Mouse (Mus musculus): ENCODE measurements around the gene Eif4e2. TPM values are rescaled to one million over a fixed set of nuclear protein-coding genes. Genes with fewer than 3 reads are reported as not detected.

The Eif4e2 gene
- polyA plus RNA-seq, 1 experiment from 2014 or later: 129 TPM

DNA sequence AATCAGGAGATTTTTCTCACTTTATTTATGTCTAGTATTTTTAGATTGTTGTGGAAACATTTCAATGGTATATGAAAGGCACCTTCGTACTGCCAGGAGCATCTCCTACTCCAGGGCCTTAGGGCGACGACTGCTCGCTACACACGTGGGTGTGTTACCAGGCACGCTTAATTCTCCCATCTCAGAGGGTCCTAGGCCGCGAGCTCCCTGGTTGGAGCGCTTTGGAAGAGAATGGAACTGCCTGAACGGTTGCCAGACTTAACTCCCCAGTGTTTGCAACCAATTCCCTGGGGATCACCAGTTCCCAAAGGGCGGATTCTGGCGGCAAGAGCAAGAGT is 50.1 kb downstream of the Eif4e2 start:
- Histone ChIP-seq H3K9me3 (ENCODE audit: control insufficient read depth, low read length) (no peaks in the 10 kb centered on the region), H3K4me2 (ENCODE audit: low read depth) (peak overlapping the region; percentile 82), H3K27ac (ENCODE audit: low read depth, low read length) (no peak overlapping the region), H3K36me3 (ENCODE audit: control insufficient read depth, insufficient read depth, low read length) (no peaks in the 10 kb centered on the region), H3K9ac (ENCODE audit: low read length) (no peak overlapping the region), H3K4me3 (ENCODE audit: low read depth, low read length) (peak overlapping the region; percentile 47), H3K27me3 (ENCODE audit: control insufficient read depth, insufficient read depth, low read length) (peaks cover 58% of the 10 kb centered on the region), H3K4me1 (ENCODE audit: control insufficient read depth, insufficient read depth, low read length) (peaks cover 14% of the 10 kb centered on the region)
- DNase-seq (ENCODE audit: low spot score): no peak
- 2% methylated on average over 12 of the region's 12 CpGs for WGBS
- no peak for ATAC-seq (ENCODE audit: insufficient read depth, low FRiP score, low TSS enrichment)

DNA sequence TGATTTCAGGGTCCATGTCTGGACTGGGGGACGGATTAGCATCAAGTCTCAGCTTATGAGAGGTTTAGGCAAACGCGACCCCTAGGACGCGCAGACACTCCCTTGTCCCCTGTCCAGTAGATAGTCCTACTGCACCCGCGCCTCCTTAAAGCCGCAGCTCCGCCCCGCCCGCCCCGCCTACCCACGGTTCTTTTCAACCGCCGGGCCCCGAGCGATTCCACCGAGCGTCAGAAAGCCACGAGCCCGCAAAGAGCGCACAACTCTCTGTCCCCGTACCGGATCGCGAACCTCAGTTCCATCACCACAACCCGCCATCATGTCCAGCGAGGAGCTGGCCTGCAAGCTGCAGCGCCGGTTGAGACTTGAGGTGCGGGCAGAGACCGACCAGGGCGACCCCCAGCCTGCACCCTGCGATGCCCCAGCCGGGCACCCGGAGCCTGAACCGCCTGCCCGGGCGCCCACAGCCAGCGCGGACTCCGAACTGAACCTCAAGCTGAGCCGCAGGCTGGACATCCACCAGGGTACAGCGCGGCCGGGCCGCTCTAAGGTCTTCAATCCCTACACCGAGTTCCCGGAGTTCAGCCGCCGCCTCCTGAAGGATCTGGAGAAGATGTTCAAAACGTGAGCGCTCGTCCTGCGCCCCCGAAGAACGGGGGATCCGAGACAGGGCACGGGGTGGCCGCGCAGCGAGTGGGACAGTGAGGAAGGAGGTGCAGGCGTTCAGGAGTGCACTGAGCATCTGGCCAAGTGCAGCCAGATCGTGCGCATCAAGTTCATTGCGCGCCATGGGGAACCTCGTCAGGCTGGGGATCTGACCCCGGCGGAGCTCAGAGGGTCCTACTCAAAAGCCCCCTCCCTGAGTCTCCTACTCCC is 50.7 kb downstream of the Eif4e2 start, which contains the start of gene Efhd1:
TSS of gene Efhd1 (plus strand) at position 230 of the 873 bp plus-strand sequence.
- under 1% methylated on average over 70 of the region's 70 CpGs for WGBS
- no peaks in the 10 kb centered on the region for H3K36me3 ChIP-seq (ENCODE audit: control insufficient read depth, insufficient read depth, low read length)
- ATAC-seq (ENCODE audit: insufficient read depth, low FRiP score, low TSS enrichment) (no peak), DNase-seq (ENCODE audit: low spot score) (peak; percentile 59)
- H3K9ac ChIP-seq (ENCODE audit: low read length): peak within 1 kb of the TSS; percentile 36; the same call in 1 of the 2 replicates
- H3K27ac ChIP-seq (ENCODE audit: low read depth, low read length): no peak within 1 kb of the TSS
- H3K27me3 ChIP-seq (ENCODE audit: control insufficient read depth, insufficient read depth, low read length): peaks cover 58% of the 10 kb centered on the region
- no peaks in the 10 kb centered on the region for H3K9me3 ChIP-seq (ENCODE audit: control insufficient read depth, low read length)
- peak within 1 kb of the TSS; percentile 82 for H3K4me2 ChIP-seq (ENCODE audit: low read depth)
- peaks cover 14% of the 10 kb centered on the region for H3K4me1 ChIP-seq (ENCODE audit: control insufficient read depth, insufficient read depth, low read length)
- H3K4me3 ChIP-seq (ENCODE audit: low read depth, low read length): peak within 1 kb of the TSS; percentile 47

DNA sequence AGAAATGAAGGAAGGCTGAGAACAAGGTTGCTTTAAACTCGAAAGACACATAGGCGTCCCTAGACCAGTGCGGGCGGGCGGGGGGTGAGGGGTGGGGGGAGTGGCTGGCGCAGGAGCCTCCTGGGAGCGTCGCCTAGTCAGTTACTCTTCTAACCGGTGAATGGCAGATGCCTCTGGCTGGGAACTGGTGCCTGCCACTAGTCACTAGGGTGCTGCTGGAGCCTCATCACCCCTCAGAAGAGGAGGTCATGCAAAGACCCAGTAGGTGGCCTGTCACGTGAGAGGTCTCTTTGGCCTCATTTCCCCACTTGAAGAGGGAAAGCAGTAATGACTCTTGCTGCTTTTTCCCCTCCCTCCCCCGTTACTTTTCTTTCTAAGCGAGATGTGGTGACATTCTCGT is 51.5 kb downstream of the Eif4e2 start:
- Histone ChIP-seq H3K36me3 (ENCODE audit: control insufficient read depth, insufficient read depth, low read length) (no peaks in the 10 kb centered on the region), H3K4me2 (ENCODE audit: low read depth) (peak overlapping the region; percentile 82), H3K4me1 (ENCODE audit: control insufficient read depth, insufficient read depth, low read length) (peaks cover 14% of the 10 kb centered on the region), H3K9ac (ENCODE audit: low read length) (no peak overlapping the region), H3K27ac (ENCODE audit: low read depth, low read length) (no peak overlapping the region), H3K4me3 (ENCODE audit: low read depth, low read length) (peak overlapping the region; percentile 47), H3K27me3 (ENCODE audit: control insufficient read depth, insufficient read depth, low read length) (peaks cover 58% of the 10 kb centered on the region), H3K9me3 (ENCODE audit: control insufficient read depth, low read length) (no peaks in the 10 kb centered on the region)
- DNase-seq (ENCODE audit: low spot score) (no peak), ATAC-seq (ENCODE audit: insufficient read depth, low FRiP score, low TSS enrichment) (no peak)
- WGBS: under 1% methylated on average over 13 of the region's 13 CpGs

DNA sequence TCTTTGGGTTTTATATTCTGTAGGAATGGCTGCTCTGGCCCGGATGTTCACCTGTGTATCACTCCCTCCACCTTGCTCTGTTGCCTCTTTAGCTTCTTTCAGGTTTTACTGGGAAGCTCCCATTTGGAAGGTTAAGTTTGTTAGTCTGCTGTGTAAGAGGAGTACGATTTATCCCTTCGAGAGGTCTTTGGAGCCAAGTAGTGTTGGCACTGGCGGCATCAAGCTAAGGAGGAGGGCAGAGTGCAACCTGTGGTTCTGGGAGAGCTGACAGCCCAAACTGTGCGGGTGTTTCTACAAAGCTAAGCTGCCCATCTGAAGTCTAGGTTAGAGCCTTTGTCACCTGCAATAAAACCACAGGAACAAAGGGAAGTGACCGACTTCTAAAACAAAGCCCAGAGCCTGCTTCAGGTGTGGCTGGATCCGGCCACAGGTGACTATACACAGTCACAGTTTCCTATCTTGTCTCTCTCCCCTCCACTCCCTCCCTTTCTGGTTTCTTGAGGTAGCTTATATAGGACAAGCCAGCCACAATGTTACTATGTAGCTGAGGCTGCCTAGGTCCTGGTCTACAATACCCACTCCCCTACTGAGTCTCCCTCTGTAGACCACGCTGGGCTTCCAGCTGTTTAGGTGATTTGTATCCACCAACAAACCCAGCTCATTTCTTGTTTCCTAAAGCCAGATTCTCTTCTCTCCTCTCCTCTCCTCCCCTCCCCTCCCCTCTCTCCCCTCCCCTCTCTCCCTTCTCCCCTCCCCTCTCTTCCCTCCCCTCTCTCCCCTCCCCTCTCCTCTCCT is 52.8 kb downstream of the Eif4e2 start:
- peaks cover 58% of the 10 kb centered on the region for H3K27me3 ChIP-seq (ENCODE audit: control insufficient read depth, insufficient read depth, low read length)
- ATAC-seq (ENCODE audit: insufficient read depth, low FRiP score, low TSS enrichment) (no peak), DNase-seq (ENCODE audit: low spot score) (no peak)
- H3K4me3 ChIP-seq (ENCODE audit: low read depth, low read length): no peak overlapping the region
- WGBS: 17% methylated on average over 8 of the region's 8 CpGs
- no peak overlapping the region for H3K4me2 ChIP-seq (ENCODE audit: low read depth)
- peaks cover 14% of the 10 kb centered on the region for H3K4me1 ChIP-seq (ENCODE audit: control insufficient read depth, insufficient read depth, low read length)
- no peak overlapping the region for H3K27ac ChIP-seq (ENCODE audit: low read depth, low read length)
- H3K36me3 ChIP-seq (ENCODE audit: control insufficient read depth, insufficient read depth, low read length): no peaks in the 10 kb centered on the region
- no peaks in the 10 kb centered on the region for H3K9me3 ChIP-seq (ENCODE audit: control insufficient read depth, low read length)
- H3K9ac ChIP-seq (ENCODE audit: low read length): no peak overlapping the region

DNA sequence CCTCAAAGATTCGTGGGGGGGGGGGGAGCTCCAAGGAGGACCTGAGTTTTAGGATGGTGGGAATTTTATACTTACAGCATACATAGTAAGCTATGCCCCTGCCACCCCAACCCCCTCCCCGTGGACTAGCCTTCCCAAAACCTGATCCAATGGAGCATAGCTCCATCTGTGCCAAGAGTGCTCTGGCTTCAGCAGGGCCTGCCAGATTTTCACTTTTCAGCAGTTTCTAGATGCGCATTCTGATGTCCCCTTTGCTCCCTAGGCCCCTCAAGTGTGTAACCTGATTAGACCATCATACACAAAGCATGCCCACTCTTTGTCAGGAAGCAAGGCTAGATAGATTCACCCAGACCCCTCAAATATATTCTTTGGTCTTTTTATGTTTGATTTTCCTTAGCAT is 56.5 kb downstream of the Eif4e2 start:
- no peaks in the 10 kb centered on the region for H3K9me3 ChIP-seq (ENCODE audit: control insufficient read depth, low read length)
- DNase-seq (ENCODE audit: low spot score) (no peak), ATAC-seq (ENCODE audit: insufficient read depth, low FRiP score, low TSS enrichment) (no peak)
- H3K27ac ChIP-seq (ENCODE audit: low read depth, low read length): no peak overlapping the region
- peaks cover 1% of the 10 kb centered on the region for H3K4me1 ChIP-seq (ENCODE audit: control insufficient read depth, insufficient read depth, low read length)
- peaks cover 23% of the 10 kb centered on the region for H3K27me3 ChIP-seq (ENCODE audit: control insufficient read depth, insufficient read depth, low read length)
- H3K36me3 ChIP-seq (ENCODE audit: control insufficient read depth, insufficient read depth, low read length): no peaks in the 10 kb centered on the region
- H3K4me3 ChIP-seq (ENCODE audit: low read depth, low read length): no peak overlapping the region
- no peak overlapping the region for H3K9ac ChIP-seq (ENCODE audit: low read length)
- 28% methylated on average over 3 of the region's 3 CpGs for WGBS
- no peak overlapping the region for H3K4me2 ChIP-seq (ENCODE audit: low read depth)

DNA sequence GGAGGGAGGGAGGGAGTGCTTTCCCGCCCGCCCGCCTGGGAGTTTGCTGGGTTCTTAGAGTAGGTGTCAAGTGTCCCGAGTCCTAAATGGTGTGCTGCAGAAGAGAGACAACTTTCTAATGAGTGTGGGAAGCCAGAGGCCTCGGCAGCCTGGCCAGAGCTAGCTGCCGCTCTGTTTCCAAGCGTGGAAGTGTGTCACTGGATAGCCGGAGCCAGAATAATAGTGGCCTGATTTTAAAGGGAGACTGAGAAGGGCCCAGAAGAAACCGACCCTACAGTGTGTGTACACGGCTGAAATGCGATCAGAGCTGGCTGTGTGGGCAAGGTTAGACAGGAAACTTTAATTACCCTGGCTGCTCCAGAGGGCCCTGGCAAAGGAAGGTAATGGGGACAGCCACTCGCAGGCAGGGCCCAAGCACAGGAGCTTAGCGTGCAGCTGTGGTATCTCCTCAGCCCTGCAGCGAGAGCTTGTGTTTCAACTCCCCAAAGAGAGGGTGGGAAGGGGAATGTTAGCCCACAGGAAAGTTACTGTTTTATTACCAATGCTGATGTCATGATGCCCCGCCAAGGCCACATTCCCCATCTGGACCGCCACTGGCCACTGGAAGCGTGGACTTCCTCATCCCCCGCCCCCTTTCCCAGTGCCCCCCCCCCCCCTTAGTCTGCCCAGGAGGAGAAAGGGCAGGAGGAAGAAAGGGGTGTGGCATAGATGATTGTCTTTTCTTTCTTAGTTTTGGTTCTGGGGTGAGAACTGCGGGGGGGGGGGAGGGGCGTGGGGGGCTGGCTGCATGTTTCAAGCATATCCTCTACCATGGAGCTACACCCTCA is 57.1 kb downstream of the Eif4e2 start:
- Histone ChIP-seq H3K27ac (ENCODE audit: low read depth, low read length) (no peak overlapping the region), H3K36me3 (ENCODE audit: control insufficient read depth, insufficient read depth, low read length) (no peaks in the 10 kb centered on the region), H3K27me3 (ENCODE audit: control insufficient read depth, insufficient read depth, low read length) (peaks cover 16% of the 10 kb centered on the region), H3K9ac (ENCODE audit: low read length) (peak overlapping the region; percentile 11; the same call in 1 of the 2 replicates), H3K4me3 (ENCODE audit: low read depth, low read length) (no peak overlapping the region), H3K9me3 (ENCODE audit: control insufficient read depth, low read length) (no peaks in the 10 kb centered on the region), H3K4me2 (ENCODE audit: low read depth) (no peak overlapping the region), H3K4me1 (ENCODE audit: control insufficient read depth, insufficient read depth, low read length) (no peaks in the 10 kb centered on the region)
- DNase-seq (ENCODE audit: low spot score): no peak
- no peak for ATAC-seq (ENCODE audit: insufficient read depth, low FRiP score, low TSS enrichment)
- WGBS: 4% methylated on average over 20 of the region's 20 CpGs

DNA sequence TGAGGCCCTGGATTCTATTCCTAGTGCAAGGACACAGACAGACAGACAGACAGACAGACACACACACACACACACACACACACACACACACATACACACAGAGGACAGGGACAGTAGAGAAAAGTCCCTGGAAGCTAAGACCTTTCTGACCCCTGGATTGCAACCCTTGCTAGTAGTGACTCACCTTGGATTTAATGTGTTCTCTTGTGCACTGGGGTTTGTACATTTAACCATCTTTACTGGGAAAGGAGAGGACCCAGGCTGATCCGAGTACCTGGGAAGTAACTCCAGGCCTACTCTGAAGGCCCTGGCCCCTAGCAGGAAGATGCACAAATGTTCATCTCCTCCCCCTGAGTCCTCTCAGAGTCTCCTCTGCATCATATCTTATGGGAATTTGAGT is 57.9 kb downstream of the Eif4e2 start:
- ATAC-seq (ENCODE audit: insufficient read depth, low FRiP score, low TSS enrichment) (no peak), DNase-seq (ENCODE audit: low spot score) (no peak)
- peaks cover 9% of the 10 kb centered on the region for H3K27me3 ChIP-seq (ENCODE audit: control insufficient read depth, insufficient read depth, low read length)
- no peak overlapping the region for H3K27ac ChIP-seq (ENCODE audit: low read depth, low read length)
- H3K9ac ChIP-seq (ENCODE audit: low read length): no peak overlapping the region
- no peak overlapping the region for H3K4me2 ChIP-seq (ENCODE audit: low read depth)
- H3K9me3 ChIP-seq (ENCODE audit: control insufficient read depth, low read length): no peaks in the 10 kb centered on the region
- 88% methylated on average over 1 of the region's 1 CpGs for WGBS
- H3K4me3 ChIP-seq (ENCODE audit: low read depth, low read length): no peak overlapping the region
- no peaks in the 10 kb centered on the region for H3K4me1 ChIP-seq (ENCODE audit: control insufficient read depth, insufficient read depth, low read length)
- H3K36me3 ChIP-seq (ENCODE audit: control insufficient read depth, insufficient read depth, low read length): no peaks in the 10 kb centered on the region

DNA sequence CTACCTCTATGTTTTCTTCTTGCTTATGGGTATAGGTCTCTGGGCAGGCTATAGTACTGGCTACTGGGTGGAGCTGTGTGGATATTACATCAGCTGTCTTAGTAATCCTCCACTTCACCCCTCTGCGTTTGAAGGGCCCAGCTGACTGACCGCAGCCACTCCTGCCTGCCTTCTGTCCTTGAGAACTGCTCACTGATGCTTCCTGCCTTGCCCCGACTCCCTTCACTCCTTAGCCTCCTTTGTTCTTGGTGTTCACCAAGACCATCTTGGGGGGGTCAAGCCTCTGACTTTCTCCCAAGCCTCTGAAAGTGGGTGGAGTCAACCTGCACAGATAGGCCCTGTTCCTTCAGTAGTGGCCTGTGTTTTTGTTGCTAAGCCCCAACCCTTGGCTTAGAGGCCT is 58.7 kb downstream of the Eif4e2 start:
- ATAC-seq (ENCODE audit: insufficient read depth, low FRiP score, low TSS enrichment): no peak; the same call in 1 of the 2 replicates
- Histone ChIP-seq H3K27me3 (ENCODE audit: control insufficient read depth, insufficient read depth, low read length) (peaks cover 5% of the 10 kb centered on the region; the same call in 1 of the 2 replicates), H3K27ac (ENCODE audit: low read depth, low read length) (no peak overlapping the region), H3K4me1 (ENCODE audit: control insufficient read depth, insufficient read depth, low read length) (no peaks in the 10 kb centered on the region), H3K4me3 (ENCODE audit: low read depth, low read length) (no peak overlapping the region), H3K9me3 (ENCODE audit: control insufficient read depth, low read length) (no peaks in the 10 kb centered on the region), H3K9ac (ENCODE audit: low read length) (no peak overlapping the region), H3K4me2 (ENCODE audit: low read depth) (no peak overlapping the region), H3K36me3 (ENCODE audit: control insufficient read depth, insufficient read depth, low read length) (no peaks in the 10 kb centered on the region)
- 69% methylated on average over 3 of the region's 3 CpGs for WGBS
- no peak for DNase-seq (ENCODE audit: low spot score)
